ENCODE assay signal across 8 mouse cellular contexts in genomic region chr13:67060786-67061358, GRCm38 (mm10). TPM values are rescaled to one million over a fixed set of nuclear protein-coding genes. Genes with fewer than 3 reads are reported as not detected.
DNase-seq lines count a peak whose midpoint lies in the region; ATAC-seq and TF ChIP-seq lines count a peak whose summit lies in the region.

Zfp712 (minus strand) TSS chr13:67061170.

- peak; percentile 98 for ATAC-seq in kidney, embryonic 15.5 days (replicated peaks; ENCODE audit: low FRiP score)
- ATAC-seq in monocyte, adult 5-6 weeks (replicated peaks; ENCODE audit: insufficient number of reproducible peaks, low FRiP score, low TSS enrichment, poor library complexity, severe bottlenecking), result peak; percentile 92

- H3K27me3 ChIP-seq in heart, embryonic 10.5 days (ENCODE audit: insufficient read depth, poor library complexity, severe bottlenecking), result no peaks in the 10 kb centered on the region
- H3K27me3 ChIP-seq in kidney, embryonic 15.5 days, result no peaks in the 10 kb centered on the region

- TF ChIP-seq POLR2A in bone marrow macrophage, adult 2 months (IDR thresholded peaks at IDR 0.05; ENCODE audit: borderline replicate concordance, low read depth, low read length), result no peak
- TF ChIP-seq POLR2A in embryonic fibroblast, embryonic 13.5 days (IDR thresholded peaks at IDR 0.05; ENCODE audit: low read depth, low read length), result peak; percentile 87

- H3K27ac ChIP-seq in bone marrow macrophage, adult 2 months (ENCODE audit: insufficient read depth, low read depth, low read length), result peak within 1 kb of the TSS; percentile 78
- peak within 1 kb of the TSS; percentile 74 for H3K27ac ChIP-seq in embryonic fibroblast, embryonic 13.5 days (ENCODE audit: insufficient read depth, low read length)
- H3K27ac ChIP-seq in heart, embryonic 10.5 days, result peak within 1 kb of the TSS; percentile 89
- H3K27ac ChIP-seq in kidney, embryonic 15.5 days, result peak within 1 kb of the TSS; percentile 88

- peak within 1 kb of the TSS; percentile 74 for H3K4me3 ChIP-seq in bone marrow macrophage, adult 2 months (ENCODE audit: insufficient read depth, low read length)
- H3K4me3 ChIP-seq in embryonic fibroblast, embryonic 13.5 days (ENCODE audit: insufficient read depth, low read length), result peak within 1 kb of the TSS; percentile 84
- H3K4me3 ChIP-seq in heart, embryonic 10.5 days, result peak within 1 kb of the TSS; percentile 75
- peak within 1 kb of the TSS; percentile 63 for H3K4me3 ChIP-seq in kidney, embryonic 15.5 days (replicated peaks)

- DNase-seq in A20 (ENCODE audit: low read depth, low spot score) (peak; percentile 93), liver (peak; percentile 85)
- peak; percentile 97 for DNase-seq in heart, embryonic 10.5 days (ENCODE audit: low spot score)
- peak; percentile 81 to 87 for DNase-seq in spleen, postnatal 4 days (ENCODE audit: low spot score in 2 of 2)

- no peaks in the 10 kb centered on the region for H3K9me3 ChIP-seq in heart, embryonic 10.5 days
- no peaks in the 10 kb centered on the region for H3K9me3 ChIP-seq in kidney, embryonic 15.5 days (replicated peaks)

- under 1% methylated on average over 27 of the region's 27 CpGs for WGBS in heart, embryonic 10.5 days
- WGBS in kidney, embryonic 15.5 days, result under 1% methylated on average over 27 of the region's 27 CpGs

- H3K4me2 ChIP-seq in kidney, embryonic 15.5 days, result peak within 1 kb of the TSS; percentile 72

- TF ChIP-seq CTCF in bone marrow macrophage, adult 2 months (IDR thresholded peaks at IDR 0.05; ENCODE audit: low read depth, low read length), result no peak
- TF ChIP-seq CTCF in embryonic fibroblast, embryonic 13.5 days (IDR thresholded peaks at IDR 0.05; ENCODE audit: borderline replicate concordance, insufficient read depth, low read length), result no peak

- H3K4me1 ChIP-seq in bone marrow macrophage, adult 2 months (ENCODE audit: control insufficient read depth, insufficient read depth, low read length), result peaks cover 4% of the 10 kb centered on the region
- H3K4me1 ChIP-seq in embryonic fibroblast, embryonic 13.5 days (ENCODE audit: control insufficient read depth, insufficient read depth, low read length), result no peaks in the 10 kb centered on the region; the same call in 1 of the 2 replicates
- peaks cover 8% of the 10 kb centered on the region; the same call in 1 of the 2 replicates for H3K4me1 ChIP-seq in heart, embryonic 10.5 days
- peaks cover 6% of the 10 kb centered on the region; the same call in 1 of the 2 replicates for H3K4me1 ChIP-seq in kidney, embryonic 15.5 days

- peak within 1 kb of the TSS; percentile 50 for H3K9ac ChIP-seq in kidney, embryonic 15.5 days

- no peaks in the 10 kb centered on the region for H3K36me3 ChIP-seq in heart, embryonic 10.5 days
- H3K36me3 ChIP-seq in kidney, embryonic 15.5 days, result no peaks in the 10 kb centered on the region

RNA-seq across cellular contexts. Expression of gene Zfp712, which starts in this region (rescaled TPM):
- polyA plus RNA-seq in bone marrow macrophage, adult 2 months (2012; ENCODE audit: insufficient read depth, insufficient read length, missing spikeins), result 0.83 and 1.4 TPM in 2 replicates
- 1.2 and 2.4 TPM in 2 replicates for polyA plus RNA-seq in embryonic fibroblast, embryonic 13.5 days (2011; ENCODE audit: insufficient read length, low read depth, missing spikeins)
- 2.1 and 2.2 TPM in 2 replicates for polyA plus RNA-seq in heart, embryonic 10.5 days (2016; fragmentation: Nextera tagmentation; extraction: Ambion mirVana)
- polyA plus RNA-seq in kidney, embryonic 15.5 days (2015; fragmentation: Nextera tagmentation; extraction: Ambion mirVana), result 3.3 and 3.4 TPM in 2 replicates
- total RNA-seq in monocyte, adult 5-6 weeks (2017), result 3.7 to 8.8 TPM (median 4.7 TPM) in 3 replicates

Comparison
In these comparisons a context has a peak if more than half of its experiments do, and no peak if none do; other contexts are left out.
1. Peak in every context shown above with its lines: DNase-seq, ATAC-seq, H3K4me3 ChIP-seq and H3K27ac ChIP-seq.